Mouse (Mus musculus) spleen, adult 2 months (tissue): Measurements from ENCODE around the gene Csde1.

Experiments used
- CTCF ChIP-seq: fragments of 200-500 bp; IDR thresholded peaks from 2 replicates; pipeline ENCODE4 v1.5.1; 2011; ENCODE audit warnings: mild to moderate bottlenecking, inconsistent platforms; ENCODE audit not compliant: insufficient read depth, insufficient read length, insufficient replicate concordance; ENCODE audit errors: extremely low read depth
- POLR2A ChIP-seq: fragments of 200-500 bp; IDR thresholded peaks from 2 replicates; pipeline ENCODE4 v1.6.1; 2011; ENCODE audit warnings: low read depth, low read length, inconsistent platforms

GRCm38 (mm10) chr3:103100735-103101134, 80.5 kb downstream of the Csde1 start:
- TF ChIP-seq POLR2A, result no peak
- no peak for TF ChIP-seq CTCF
